Mouse (Mus musculus): Measurements from ENCODE around the gene Slc17a6. TPM values are rescaled to one million over a fixed set of nuclear protein-coding genes. Genes with fewer than 3 reads are reported as not detected.

The Slc17a6 gene
- polyA plus RNA-seq, 1 experiment from 2014 or later, result 5.4 TPM

DNA sequence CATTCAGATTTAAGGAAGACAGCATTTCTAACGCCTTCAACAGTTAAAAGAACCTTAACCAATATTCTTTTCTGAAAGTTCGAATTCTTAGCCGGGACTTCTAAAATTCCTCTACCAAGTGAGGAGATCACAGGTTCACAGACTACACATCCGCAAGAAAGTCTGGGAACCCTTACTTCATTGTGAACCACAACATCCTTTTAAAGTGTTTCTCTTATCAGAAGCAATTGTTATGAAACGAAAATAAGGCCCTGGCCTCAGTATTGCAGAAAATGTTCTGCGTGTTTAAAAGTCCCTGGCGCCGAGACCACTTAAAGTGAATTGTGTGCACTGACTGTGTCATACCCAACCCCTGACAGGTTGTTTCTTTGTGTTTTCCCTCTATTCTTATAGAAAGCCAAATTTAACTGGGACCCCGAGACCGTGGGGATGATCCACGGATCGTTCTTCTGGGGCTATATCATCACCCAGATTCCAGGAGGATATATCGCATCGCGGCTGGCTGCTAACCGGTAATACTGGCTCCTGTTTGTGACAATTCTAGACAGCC is 4.7 kb downstream of the Slc17a6 start:
- Histone ChIP-seq H3K27ac (replicated peaks) (no peak overlapping the region), H3K4me1 (peaks cover 16% of the 10 kb centered on the region), H3K27me3 (replicated peaks; ENCODE audit: low read depth, poor library complexity, severe bottlenecking) (peaks cover 100% of the 10 kb centered on the region), H3K9me3 (no peaks in the 10 kb centered on the region), H3K36me3 (replicated peaks) (no peaks in the 10 kb centered on the region), H3K4me3 (peak overlapping the region; percentile 39)
- DNase-seq (ENCODE audit: low spot score), result no peak
- WGBS, result 2% methylated on average over 16 of the region's 16 CpGs

GRCm38 (mm10) chr7:51627001-51627631 is 5.3 kb downstream of the Slc17a6 start:
- peak overlapping the region; percentile 39 for H3K4me3 ChIP-seq
- peak; percentile 48 for DNase-seq (ENCODE audit: low spot score)
- no peaks in the 10 kb centered on the region for H3K9me3 ChIP-seq
- under 1% methylated on average over 26 of the region's 26 CpGs for WGBS
- peaks cover 100% of the 10 kb centered on the region for H3K27me3 ChIP-seq (replicated peaks; ENCODE audit: low read depth, poor library complexity, severe bottlenecking)
- H3K4me1 ChIP-seq, result peaks cover 16% of the 10 kb centered on the region
- no peak overlapping the region for H3K27ac ChIP-seq (replicated peaks)
- H3K36me3 ChIP-seq (replicated peaks), result no peaks in the 10 kb centered on the region

GRCm38 (mm10) chr7:51627666-51628065 is 5.9 kb downstream of the Slc17a6 start:
- Histone ChIP-seq H3K9me3 (no peaks in the 10 kb centered on the region), H3K27me3 (replicated peaks; ENCODE audit: low read depth, poor library complexity, severe bottlenecking) (peaks cover 100% of the 10 kb centered on the region), H3K27ac (replicated peaks) (no peak overlapping the region), H3K4me3 (peak overlapping the region; percentile 39), H3K4me1 (peaks cover 19% of the 10 kb centered on the region), H3K36me3 (replicated peaks) (no peaks in the 10 kb centered on the region)
- WGBS, result under 1% methylated on average over 9 of the region's 9 CpGs
- peak; percentile 19 for DNase-seq (ENCODE audit: low spot score)

DNA sequence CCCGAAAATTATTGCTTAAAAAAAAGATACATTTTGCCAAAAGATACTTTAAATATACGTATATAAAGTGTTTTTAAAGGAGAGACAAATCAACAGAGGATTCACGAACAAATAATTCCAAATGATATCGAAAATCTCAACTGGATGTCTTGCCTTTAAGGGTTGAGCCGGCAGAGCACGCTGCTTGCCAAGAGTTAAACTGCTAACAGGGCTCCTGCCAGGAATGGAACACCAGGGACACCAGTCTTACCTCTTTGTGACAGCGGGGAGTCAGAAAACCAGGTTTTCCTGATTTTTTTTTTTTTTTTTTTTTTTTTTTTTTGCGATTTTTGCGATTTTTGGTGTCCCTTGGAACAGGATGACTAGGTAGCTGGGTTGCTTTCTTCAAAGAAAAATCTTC is 6.5 kb downstream of the Slc17a6 start:
- Histone ChIP-seq H3K4me1 (peaks cover 22% of the 10 kb centered on the region), H3K27me3 (replicated peaks; ENCODE audit: low read depth, poor library complexity, severe bottlenecking) (peaks cover 100% of the 10 kb centered on the region), H3K9me3 (no peaks in the 10 kb centered on the region), H3K4me3 (no peak overlapping the region), H3K27ac (replicated peaks) (no peak overlapping the region), H3K36me3 (replicated peaks) (no peaks in the 10 kb centered on the region)
- DNase-seq (ENCODE audit: low spot score), result peak; percentile 11
- 1% methylated on average over 9 of the region's 9 CpGs for WGBS

- H3K27me3 ChIP-seq (replicated peaks; ENCODE audit: low read depth, poor library complexity, severe bottlenecking), result peaks cover 95% of the 10 kb centered on the region
- H3K9me3 ChIP-seq, result no peaks in the 10 kb centered on the region
- no peak for DNase-seq (ENCODE audit: low spot score)
- H3K4me3 ChIP-seq, result no peak overlapping the region
- no peak overlapping the region for H3K27ac ChIP-seq (replicated peaks)
- no peaks in the 10 kb centered on the region for H3K36me3 ChIP-seq (replicated peaks)
- H3K4me1 ChIP-seq, result peaks cover 22% of the 10 kb centered on the region
- WGBS, result 1% methylated on average over 3 of the region's 3 CpGs
These were observed 7.4 kb downstream of the Slc17a6 start for GRCm38 (mm10) chr7:51629206-51629605.

GRCm38 (mm10) chr7:51631171-51631570 is 9.4 kb downstream of the Slc17a6 start:
- Histone ChIP-seq H3K4me1 (peaks cover 15% of the 10 kb centered on the region), H3K9me3 (no peaks in the 10 kb centered on the region), H3K36me3 (replicated peaks) (no peaks in the 10 kb centered on the region), H3K27ac (replicated peaks) (no peak overlapping the region), H3K4me3 (no peak overlapping the region), H3K27me3 (replicated peaks; ENCODE audit: low read depth, poor library complexity, severe bottlenecking) (peaks cover 75% of the 10 kb centered on the region)
- DNase-seq (ENCODE audit: low spot score), result no peak
- 70% methylated on average over 3 of the region's 3 CpGs for WGBS

GRCm38 (mm10) chr7:51632543-51633229 is 10.9 kb downstream of the Slc17a6 start:
- no peak overlapping the region for H3K27ac ChIP-seq (replicated peaks)
- 7% methylated on average over 9 of the region's 9 CpGs for WGBS
- DNase-seq (ENCODE audit: low spot score), result no peak
- no peaks in the 10 kb centered on the region for H3K9me3 ChIP-seq
- no peak overlapping the region for H3K4me3 ChIP-seq
- peaks cover 60% of the 10 kb centered on the region for H3K27me3 ChIP-seq (replicated peaks; ENCODE audit: low read depth, poor library complexity, severe bottlenecking)
- peaks cover 6% of the 10 kb centered on the region for H3K4me1 ChIP-seq
- H3K36me3 ChIP-seq (replicated peaks), result no peaks in the 10 kb centered on the region

GRCm38 (mm10) chr7:51633230-51633844 is 11.5 kb downstream of the Slc17a6 start:
- DNase-seq (ENCODE audit: low spot score), result no peak
- peaks cover 53% of the 10 kb centered on the region for H3K27me3 ChIP-seq (replicated peaks; ENCODE audit: low read depth, poor library complexity, severe bottlenecking)

DNA sequence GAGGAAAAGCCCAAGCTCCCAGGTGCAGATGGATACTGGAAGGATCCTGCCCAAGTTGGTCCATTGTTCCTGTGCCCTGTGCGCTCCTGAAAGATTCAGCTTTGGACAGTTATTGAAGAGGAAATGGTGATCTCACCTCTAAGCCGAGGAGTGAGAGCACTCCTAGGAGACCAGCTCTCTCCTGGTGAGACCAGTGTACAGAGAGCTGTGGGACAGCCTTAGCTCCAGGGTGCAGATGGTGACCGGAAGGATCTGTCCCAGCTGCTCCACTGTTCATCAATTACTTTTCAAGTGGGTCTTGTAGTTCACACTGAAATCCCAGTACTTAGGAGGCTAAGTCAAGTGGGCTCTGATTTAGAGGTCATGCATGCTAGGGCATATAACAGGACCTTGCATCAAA is 35.3 kb downstream of the Slc17a6 start:
- 85% methylated on average over 3 of the region's 3 CpGs for WGBS
- H3K36me3 ChIP-seq (replicated peaks), result no peaks in the 10 kb centered on the region
- H3K4me3 ChIP-seq, result no peak overlapping the region
- no peaks in the 10 kb centered on the region for H3K9me3 ChIP-seq
- H3K4me1 ChIP-seq, result no peaks in the 10 kb centered on the region
- DNase-seq (ENCODE audit: low spot score), result no peak
- no peaks in the 10 kb centered on the region for H3K27me3 ChIP-seq (replicated peaks; ENCODE audit: low read depth, poor library complexity, severe bottlenecking)
- no peak overlapping the region for H3K27ac ChIP-seq (replicated peaks)

More at GRCm38 (mm10) chr7:51633230-51633844, 11.5 kb downstream of the Slc17a6 start:
- Histone ChIP-seq H3K36me3 (replicated peaks) (no peaks in the 10 kb centered on the region), H3K4me1 (peaks cover 6% of the 10 kb centered on the region), H3K27ac (replicated peaks) (no peak overlapping the region), H3K4me3 (no peak overlapping the region), H3K9me3 (no peaks in the 10 kb centered on the region)
- 5% methylated on average over 7 of the region's 7 CpGs for WGBS

GRCm38 (mm10) chr7:51662441-51662840 is 40.6 kb downstream of the Slc17a6 start:
- no peaks in the 10 kb centered on the region for H3K9me3 ChIP-seq
- no peaks in the 10 kb centered on the region for H3K27me3 ChIP-seq (replicated peaks; ENCODE audit: low read depth, poor library complexity, severe bottlenecking)
- WGBS, result 57% methylated on average over 5 of the region's 5 CpGs
- H3K4me3 ChIP-seq, result no peak overlapping the region
- no peak for DNase-seq (ENCODE audit: low spot score)
- no peaks in the 10 kb centered on the region for H3K4me1 ChIP-seq
- H3K36me3 ChIP-seq (replicated peaks), result no peaks in the 10 kb centered on the region
- no peak overlapping the region for H3K27ac ChIP-seq (replicated peaks)

DNA sequence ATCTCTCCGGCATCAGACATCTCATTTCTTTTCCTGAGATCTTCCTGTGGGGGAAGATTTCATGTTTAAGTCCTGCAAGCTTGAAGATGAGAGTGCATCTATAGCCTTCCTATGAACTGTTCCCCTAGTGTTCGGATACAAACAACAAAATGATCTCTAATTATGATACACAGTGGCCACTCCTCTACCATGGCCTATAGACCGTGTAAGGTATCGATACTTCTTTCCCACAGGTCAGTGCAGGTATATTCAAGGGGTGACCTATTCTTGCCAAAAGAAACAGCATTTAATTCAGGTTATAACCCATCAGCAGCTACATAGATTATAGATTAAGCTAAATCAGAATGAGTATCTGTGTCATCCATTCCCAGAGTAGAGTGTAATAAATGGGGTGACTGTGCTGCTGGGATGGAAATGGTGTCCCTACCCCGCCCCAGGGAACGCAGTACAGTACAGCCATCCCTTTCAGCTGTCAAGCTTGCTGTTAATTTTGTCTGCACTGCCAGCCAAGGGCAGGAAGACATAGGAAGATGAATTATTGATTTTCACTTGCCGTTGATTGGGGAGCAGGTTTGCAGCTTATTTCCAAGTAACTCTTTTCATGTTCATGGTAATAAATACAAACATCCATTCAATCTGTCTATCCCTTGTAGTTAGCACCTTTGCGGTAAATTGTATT is 71.9 kb downstream of the Slc17a6 start:
- Histone ChIP-seq H3K36me3 (replicated peaks) (no peaks in the 10 kb centered on the region), H3K4me1 (no peaks in the 10 kb centered on the region), H3K27ac (replicated peaks) (no peak overlapping the region), H3K4me3 (no peak overlapping the region), H3K9me3 (no peaks in the 10 kb centered on the region), H3K27me3 (replicated peaks; ENCODE audit: low read depth, poor library complexity, severe bottlenecking) (no peaks in the 10 kb centered on the region)
- no peak for DNase-seq (ENCODE audit: low spot score)
- WGBS, result 93% methylated on average over 8 of the region's 8 CpGs

DNA sequence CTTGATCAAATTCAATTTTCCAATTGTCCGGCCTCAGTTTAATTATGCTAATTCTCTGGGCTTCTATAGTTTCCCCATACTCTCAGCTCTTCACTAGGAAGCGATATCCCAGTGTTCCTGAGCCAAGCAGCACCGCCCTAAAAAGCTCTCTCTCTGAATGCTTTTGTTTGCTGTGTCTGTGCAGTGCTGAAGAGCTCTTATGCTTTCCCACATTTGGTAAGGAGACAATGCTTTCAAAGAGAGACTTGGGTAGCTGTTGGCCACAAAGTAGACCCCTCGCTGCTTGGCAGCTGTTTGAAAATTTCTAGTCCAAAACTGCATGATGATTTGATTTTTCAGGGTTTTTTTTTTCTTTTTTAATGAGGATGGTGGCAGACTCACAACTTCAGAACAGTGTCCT is 72.6 kb downstream of the Slc17a6 start:
- no peaks in the 10 kb centered on the region for H3K27me3 ChIP-seq (replicated peaks; ENCODE audit: low read depth, poor library complexity, severe bottlenecking)
- no peak overlapping the region for H3K4me3 ChIP-seq
- H3K4me1 ChIP-seq, result no peaks in the 10 kb centered on the region
- H3K36me3 ChIP-seq (replicated peaks), result no peaks in the 10 kb centered on the region
- H3K27ac ChIP-seq (replicated peaks), result no peak overlapping the region
- DNase-seq (ENCODE audit: low spot score), result no peak
- WGBS, result 79% methylated on average over 4 of the region's 4 CpGs
- no peaks in the 10 kb centered on the region for H3K9me3 ChIP-seq

All from embryonic facial prominence, embryonic 10.5 days (tissue).